Mouse (Mus musculus) CH12.LX (cell line): ENCODE results near the gene Ermp1. TPM values are rescaled to one million over a fixed set of nuclear protein-coding genes. Genes with fewer than 3 reads are reported as not detected.

Experiments
- DNase-seq: peaks from one replicate; pipeline ENCODE4 v3.0.0-alpha.2; 2013; ENCODE audit errors: extremely low read depth
- H3K27ac ChIP-seq: 2 replicates; pipeline ENCODE4 v1.5.1; 2012; ENCODE audit warnings: low read depth, mild to moderate bottlenecking, control low read depth, moderate library complexity; ENCODE audit not compliant: insufficient read depth
- H3K27me3 ChIP-seq: replicated peaks from 2 replicates; pipeline ENCODE3; 2012; ENCODE audit warnings: inconsistent platforms
- H3K36me3 ChIP-seq, 2 experiments: replicated peaks in 1 of 2; 2 replicates each; pipeline versions ENCODE3 to v1.6.1; 2012; ENCODE audit warnings: inconsistent platforms in 1 of 2, low read length in 1 of 2, mild to moderate bottlenecking in 1 of 2, mixed read lengths in 1 of 2, moderate library complexity in 1 of 2; ENCODE audit not compliant: control insufficient read depth in 1 of 2, insufficient read depth in 1 of 2
- H3K4me1 ChIP-seq, 2 experiments: 2 replicates each; pipeline ENCODE4 v1.6.1; 2012; ENCODE audit warnings: inconsistent platforms in 1 of 2, moderate library complexity in 1 of 2; ENCODE audit not compliant: insufficient read depth in 2 of 2, control insufficient read depth in 1 of 2
- H3K4me2 ChIP-seq: 2 replicates; pipeline ENCODE4 v1.6.1; 2012; ENCODE audit warnings: low read depth, mild to moderate bottlenecking, control low read depth; ENCODE audit not compliant: poor library complexity, insufficient read depth, severe bottlenecking
- H3K4me3 ChIP-seq, 3 experiments: fragments of 150-350 bp in 1 of 3; sonication (generic) in 1 of 3; replicated peaks in 1 of 3; 2 replicates each; pipeline versions ENCODE3 to v1.5.1; 2011 to 2012; ENCODE audit warnings: low read depth in 2 of 3, low read length in 2 of 3, mild to moderate bottlenecking in 2 of 3, moderate library complexity in 2 of 3, control low read depth in 1 of 3, improper control_type of control experiment in 1 of 3, inconsistent platforms in 1 of 3, mixed read lengths in 1 of 3; ENCODE audit not compliant: poor library complexity in 1 of 3
- H3K79me2 ChIP-seq: replicated peaks from 2 replicates; pipeline ENCODE4 v1.6.1; 2012; ENCODE audit warnings: mild to moderate bottlenecking, moderate library complexity; ENCODE audit not compliant: control insufficient read depth, poor library complexity, insufficient read depth, severe bottlenecking; ENCODE audit errors: extremely low read depth
- H3K9ac ChIP-seq: 2 replicates; pipeline ENCODE4 v1.6.1; 2012; ENCODE audit warnings: low read depth, mild to moderate bottlenecking, control low read depth, moderate library complexity; ENCODE audit not compliant: insufficient read depth
- H3K9me3 ChIP-seq: replicated peaks from 2 replicates; pipeline ENCODE3; 2012; ENCODE audit warnings: low read length, inconsistent platforms, mixed read lengths
- CHD1 ChIP-seq: IDR thresholded peaks from 2 replicates; pipeline ENCODE4 v1.6.1; 2012; ENCODE audit warnings: low read depth, low read length, improper control_type of control experiment, inconsistent platforms
- CHD2 ChIP-seq: IDR thresholded peaks from 2 replicates; pipeline ENCODE4 v1.6.1; 2011; ENCODE audit warnings: low read length, improper control_type of control experiment
- E2F4 ChIP-seq: IDR thresholded peaks from 2 replicates; pipeline ENCODE4 v1.6.1; 2011; ENCODE audit warnings: low read depth, low read length, improper control_type of control experiment; ENCODE audit not compliant: insufficient replicate concordance
- ELF1 ChIP-seq: IDR thresholded peaks from 2 replicates; pipeline ENCODE4 v1.6.1; 2014; ENCODE audit warnings: low read depth, mild to moderate bottlenecking, inconsistent platforms, low read length, improper control_type of control experiment
- ETS1 ChIP-seq: conservative IDR thresholded peaks from 2 replicates; pipeline ENCODE4 v1.6.1; 2012; ENCODE audit warnings: low read depth, mild to moderate bottlenecking, inconsistent platforms, low read length, improper control_type of control experiment, moderate library complexity
- HCFC1 ChIP-seq: IDR thresholded peaks from 2 replicates; pipeline ENCODE4 v1.6.1; 2012; ENCODE audit warnings: low read depth, mild to moderate bottlenecking, inconsistent platforms, low read length, improper control_type of control experiment
- KAT2A ChIP-seq: IDR thresholded peaks from 2 replicates; pipeline ENCODE4 v1.6.1; 2012; ENCODE audit warnings: low read length, improper control_type of control experiment, inconsistent platforms; ENCODE audit not compliant: insufficient replicate concordance
- MAFK ChIP-seq: IDR thresholded peaks from 2 replicates; pipeline ENCODE4 v1.6.1; 2011; ENCODE audit warnings: low read length, improper control_type of control experiment; ENCODE audit not compliant: insufficient replicate concordance
- MAX ChIP-seq: IDR thresholded peaks from 2 replicates; pipeline ENCODE4 v1.6.1; 2011; ENCODE audit warnings: low read length, improper control_type of control experiment
- MEF2A ChIP-seq: IDR thresholded peaks from 2 replicates; pipeline ENCODE4 v1.6.1; 2014; ENCODE audit warnings: low read depth, mild to moderate bottlenecking, inconsistent platforms, low read length, improper control_type of control experiment, borderline replicate concordance
- MXI1 ChIP-seq: IDR thresholded peaks from 2 replicates; pipeline ENCODE4 v1.6.1; 2011; ENCODE audit warnings: mild to moderate bottlenecking, low read depth, low read length, improper control_type of control experiment
- MYC ChIP-seq: IDR thresholded peaks from 2 replicates; pipeline ENCODE4 v1.6.1; 2011; ENCODE audit warnings: low read depth, mild to moderate bottlenecking, improper control_type of control experiment, low read length
- NELFE ChIP-seq: IDR thresholded peaks from 2 replicates; pipeline ENCODE4 v1.6.1; 2011; ENCODE audit warnings: low read depth, low read length, improper control_type of control experiment
- NRF1 ChIP-seq: IDR thresholded peaks from 2 replicates; pipeline ENCODE4 v1.6.1; 2014; ENCODE audit warnings: low read depth, mild to moderate bottlenecking, inconsistent platforms, low read length, improper control_type of control experiment, moderate library complexity
- PAX5 ChIP-seq: IDR thresholded peaks from 2 replicates; pipeline ENCODE4 v1.6.1; 2012; ENCODE audit warnings: low read length, inconsistent platforms, mixed read lengths
- SMC3 ChIP-seq: IDR thresholded peaks from 2 replicates; pipeline ENCODE4 v1.6.1; 2011; ENCODE audit warnings: low read depth, low read length, improper control_type of control experiment
- TCF12 ChIP-seq: IDR thresholded peaks from 2 replicates; pipeline ENCODE4 v1.6.1; 2014; ENCODE audit warnings: low read depth, mild to moderate bottlenecking, inconsistent platforms, low read length, improper control_type of control experiment
- UBTF ChIP-seq: IDR thresholded peaks from 2 replicates; pipeline ENCODE4 v1.6.1; 2012; ENCODE audit warnings: low read depth, mild to moderate bottlenecking, inconsistent platforms, low read length, improper control_type of control experiment, moderate library complexity
- USF1 ChIP-seq: IDR thresholded peaks from 2 replicates; pipeline ENCODE4 v1.6.1; 2014; ENCODE audit warnings: low read depth, mild to moderate bottlenecking, inconsistent platforms, low read length, improper control_type of control experiment
- USF2 ChIP-seq: conservative IDR thresholded peaks from 2 replicates; pipeline ENCODE4 v1.6.1; 2011; ENCODE audit warnings: low read depth, low read length, improper control_type of control experiment
- ZNF384 ChIP-seq: IDR thresholded peaks from 2 replicates; pipeline ENCODE4 v1.6.1; 2012; ENCODE audit warnings: low read depth, low read length, improper control_type of control experiment, inconsistent platforms
- dilution Hi-C: fragments of 300-500 bp; cut with MboI; formaldehyde crosslinking; loops from 2 replicates; pipeline ENCODE4 v1.14.3; 2020; ENCODE audit warnings: low sequenced_read_pairs; ENCODE audit not compliant: extremely low pct_unique_long_range_greater_than_20kb, extremely low pct_ligation_motif_present
- in situ Hi-C: fragments of 300-500 bp; cut with MboI; formaldehyde crosslinking; loops from 3 replicates; pipeline ENCODE4 v1.14.3; 2019; ENCODE audit warnings: low sequenced_read_pairs, low pct_ligation_motif_present, low pct_unique_long_range_greater_than_20kb, mixed read lengths
- polyA plus RNA-seq: library from polyadenylated mRNA; unstranded; fragments of >175 nt; gene quantifications from 2 replicates; pipeline ENCODE4 v1.2.1, GENCODE M21; 2012; ENCODE audit warnings: low read depth; ENCODE audit not compliant: insufficient read length
- total RNA-seq, 2 experiments: library from RNA; depleted of rRNA; stranded (reverse); fragments of 300-350 nt in 1 of 2; fragments of >200 nt in 1 of 2; gene quantifications; 2 replicates each; pipeline ENCODE4 v1.2.3; 2012 to 2014

Gene Ermp1
- total and polyA plus RNA-seq, 3 experiments: 22.7 to 32.9 (median 27.6) TPM

DNA sequence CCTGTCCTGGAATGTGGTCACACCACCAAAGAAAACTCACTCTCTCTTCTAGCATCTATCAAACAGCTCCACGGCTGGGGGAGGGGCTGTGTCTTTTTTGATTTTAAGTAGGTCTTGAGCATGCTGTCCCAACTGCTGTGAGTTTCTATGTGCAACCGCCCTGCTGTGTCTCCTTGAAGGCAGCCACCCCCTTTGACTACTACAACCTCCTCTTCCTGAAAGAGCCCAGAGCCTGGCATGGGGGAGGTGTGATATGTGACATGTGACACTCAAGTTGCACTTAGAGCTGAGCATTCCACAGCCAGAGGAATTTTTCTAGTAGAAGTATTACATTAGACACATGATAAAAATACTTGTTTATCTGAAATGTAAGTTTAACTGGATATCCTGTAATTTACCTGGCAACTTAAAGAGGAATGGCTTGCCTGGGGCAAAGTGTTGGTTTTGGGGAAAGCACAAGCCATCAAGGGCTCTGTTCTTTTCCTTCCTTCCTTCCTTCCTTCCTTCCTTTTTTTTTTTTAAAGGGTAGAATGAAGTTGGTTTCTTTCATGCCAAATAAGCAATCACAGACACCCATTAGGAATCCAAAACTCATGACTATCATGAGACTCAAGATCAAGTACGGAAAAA, 49.1 kb upstream of the Ermp1 start, which contains the start of gene Mlana:
TSS of gene Mlana (plus strand) at position 580 of the 630 bp plus-strand sequence.
- no peak for DNase-seq
- no peaks in the 10 kb centered on the region for H3K9me3 ChIP-seq
- no peak within 1 kb of the TSS for H3K27ac ChIP-seq
- H3K27me3 ChIP-seq: no peaks in the 10 kb centered on the region
- H3K36me3 ChIP-seq: no peaks in the 10 kb centered on the region
- TF ChIP-seq MEF2A (no peak), HCFC1 (no peak), USF1 (no peak), KAT2A (no peak), CHD1 (no peak), ETS1 (no peak), MAX (no peak), MYC (no peak), TCF12 (no peak), MXI1 (no peak)
- H3K4me3 ChIP-seq: no peak within 1 kb of the TSS
- H3K79me2 ChIP-seq: no peaks in the 10 kb centered on the region
- in situ Hi-C loops: no loop called here
- H3K4me2 ChIP-seq: 0 out of 2 replicates have a peak within 1 kb of the TSS, but pooled peaks have one; percentile 11
- H3K9ac ChIP-seq: no peak within 1 kb of the TSS
- dilution Hi-C loops: no loop called here
- H3K4me1 ChIP-seq: peaks cover 0 to 14% of the 10 kb centered on the region in 2 experiments; a peak in 3 of 4 replicates

DNA sequence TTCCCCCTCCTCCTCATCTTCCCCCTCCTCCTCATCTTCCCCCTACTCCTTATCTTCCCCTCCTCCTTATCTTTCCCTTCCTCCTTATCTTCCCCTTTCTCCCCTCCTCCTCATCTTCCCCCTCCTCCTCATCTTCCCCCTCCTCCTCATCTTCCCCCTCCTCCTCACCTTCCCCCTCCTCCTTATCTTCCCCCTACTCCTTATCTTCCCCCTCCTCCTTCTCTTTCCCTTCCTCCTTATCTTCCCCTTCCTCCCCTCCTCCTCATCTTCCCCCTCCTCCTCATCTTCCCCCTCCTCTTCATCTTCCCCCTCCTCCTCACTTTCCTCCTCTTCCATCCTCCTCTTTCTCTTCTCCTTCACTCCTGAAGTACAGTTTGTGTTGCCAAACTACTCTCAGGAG, 48.6 kb upstream of the Ermp1 start:
- Histone ChIP-seq H3K36me3 (no peaks in the 10 kb centered on the region), H3K79me2 (no peaks in the 10 kb centered on the region), H3K9me3 (no peaks in the 10 kb centered on the region), H3K9ac (no peak overlapping the region), H3K4me3 (no peak overlapping the region), H3K4me2 (no peak overlapping the region), H3K27ac (no peak overlapping the region), H3K27me3 (no peaks in the 10 kb centered on the region), H3K4me1 (peaks cover 0 to 14% of the 10 kb centered on the region in 2 experiments; a peak in 3 of 4 replicates)
- DNase-seq: no peak
- TF ChIP-seq KAT2A: no peak
- TF ChIP-seq ZNF384: no peak
- no peak for TF ChIP-seq UBTF
- dilution Hi-C loops (no loop called here), in situ Hi-C loops (no loop called here)

DNA sequence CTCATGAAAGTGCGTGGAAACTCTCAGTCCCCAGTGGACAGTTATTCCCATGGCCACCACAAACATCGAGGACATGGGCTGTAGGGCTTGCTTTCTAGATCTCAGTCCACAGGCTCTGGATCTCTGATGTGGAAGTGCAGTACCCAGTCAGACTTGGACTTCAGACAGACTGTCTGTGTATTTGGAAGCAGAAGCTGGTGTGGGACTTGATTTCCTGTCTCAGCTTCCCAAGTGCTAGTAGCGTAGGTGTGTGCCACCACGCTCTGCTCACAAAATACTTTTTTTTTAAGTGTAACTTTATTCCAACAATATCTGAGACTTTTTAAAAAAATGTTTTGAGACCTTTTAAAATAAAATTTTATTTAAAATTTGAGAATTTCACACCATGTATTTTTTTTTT, 48.1 kb upstream of the Ermp1 start:
- no peak overlapping the region for H3K9ac ChIP-seq
- no peak overlapping the region for H3K4me2 ChIP-seq
- no peaks in the 10 kb centered on the region for H3K9me3 ChIP-seq
- dilution Hi-C loops: no loop called here
- no peaks in the 10 kb centered on the region for H3K79me2 ChIP-seq
- no peaks in the 10 kb centered on the region for H3K27me3 ChIP-seq
- no peaks in the 10 kb centered on the region for H3K36me3 ChIP-seq
- TF ChIP-seq PAX5 (no peak), ELF1 (no peak), NRF1 (no peak), CHD1 (no peak), USF2 (no peak), MAFK (no peak), NELFE (no peak), TCF12 (no peak), CHD2 (no peak), E2F4 (no peak), UBTF (no peak), SMC3 (no peak)
- no peak for DNase-seq
- peaks cover 0 to 10% of the 10 kb centered on the region in 2 experiments; a peak in 2 of 4 replicates for H3K4me1 ChIP-seq
- H3K4me3 ChIP-seq: no peak overlapping the region
- in situ Hi-C loops: no loop called here
- H3K27ac ChIP-seq: no peak overlapping the region
